Mouse (Mus musculus): Measurements from ENCODE around the gene Evc. TPM values are rescaled to one million over a fixed set of nuclear protein-coding genes. Genes with fewer than 3 reads are reported as not detected.

The Evc gene
- polyA plus RNA-seq, 1 experiment: 9.1 TPM

DNA sequence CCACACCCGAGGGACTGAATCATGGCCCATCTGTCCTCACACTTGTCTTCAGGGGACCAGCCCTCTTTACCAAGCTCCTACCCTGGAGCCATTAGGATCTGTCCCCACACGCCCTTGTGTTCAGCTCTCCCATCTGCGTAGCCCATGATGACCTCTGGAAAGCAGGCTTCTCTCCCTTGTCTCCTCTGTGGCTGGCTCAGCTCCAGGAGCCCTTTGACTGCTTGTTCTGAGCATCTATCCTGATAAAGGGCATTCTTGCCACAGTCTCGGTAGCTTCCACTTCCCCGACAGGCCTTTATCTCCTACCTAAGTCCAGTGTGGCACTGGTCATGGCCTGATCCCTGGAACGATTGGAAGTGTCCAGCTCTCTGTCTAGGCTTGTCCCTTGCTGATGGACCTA, 10.0 kb downstream of the Evc start:
- Histone ChIP-seq H3K4me3 (ENCODE audit: low read depth, low read length) (no peak overlapping the region), H3K36me3 (ENCODE audit: control insufficient read depth, insufficient read depth, low read length, poor library complexity, severe bottlenecking) (no peaks in the 10 kb centered on the region), H3K4me1 (ENCODE audit: control insufficient read depth, insufficient read depth, low read length) (peaks cover 8% of the 10 kb centered on the region), H3K9ac (ENCODE audit: low read depth, poor library complexity, severe bottlenecking) (no peak overlapping the region), H3K9me3 (replicated peaks; ENCODE audit: control insufficient read depth, insufficient read depth, low read length, poor library complexity, severe bottlenecking) (no peaks in the 10 kb centered on the region), H3K27ac (ENCODE audit: insufficient read depth, low read length) (no peak overlapping the region), H3K27me3 (ENCODE audit: control insufficient read depth, insufficient read depth, low read length, poor library complexity, severe bottlenecking) (no peaks in the 10 kb centered on the region)
- no peak for TF ChIP-seq POLR2A (IDR thresholded peaks at IDR 0.05; ENCODE audit: insufficient read depth, low read length)
- no peak for TF ChIP-seq EP300 (IDR thresholded peaks at IDR 0.05; ENCODE audit: insufficient read depth, low read depth, low read length)
- no peak for TF ChIP-seq CTCF (IDR thresholded peaks at IDR 0.05; ENCODE audit: low read depth, low read length)

GRCm38 (mm10) chr5:37320761-37321160, 15.9 kb downstream of the Evc start:
- no peaks in the 10 kb centered on the region for H3K36me3 ChIP-seq (ENCODE audit: control insufficient read depth, insufficient read depth, low read length, poor library complexity, severe bottlenecking)
- no peak for TF ChIP-seq CTCF (IDR thresholded peaks at IDR 0.05; ENCODE audit: low read depth, low read length)
- TF ChIP-seq POLR2A (IDR thresholded peaks at IDR 0.05; ENCODE audit: insufficient read depth, low read length): no peak
- no peak for TF ChIP-seq EP300 (IDR thresholded peaks at IDR 0.05; ENCODE audit: insufficient read depth, low read depth, low read length)
- no peaks in the 10 kb centered on the region for H3K9me3 ChIP-seq (replicated peaks; ENCODE audit: control insufficient read depth, insufficient read depth, low read length, poor library complexity, severe bottlenecking)

DNA sequence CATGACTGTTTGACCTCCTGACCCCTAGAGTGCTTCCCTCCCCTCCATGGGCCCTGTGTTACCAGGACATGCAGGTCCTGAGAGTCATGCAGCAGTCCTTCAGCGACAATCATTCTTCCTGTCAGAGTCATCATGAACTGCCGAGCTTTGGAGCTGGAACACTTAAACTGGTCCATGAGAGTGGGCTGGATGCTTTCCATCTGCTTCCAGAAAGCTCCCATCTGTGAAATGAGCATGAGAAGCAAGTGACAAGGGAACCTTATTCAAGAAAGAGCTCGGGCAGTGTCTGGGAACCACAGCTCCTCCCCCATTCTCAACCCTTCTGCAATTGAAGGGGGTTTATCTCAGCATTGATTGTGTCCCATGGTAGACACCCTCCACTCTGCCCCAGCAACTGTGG, 16.5 kb downstream of the Evc start:
- Histone ChIP-seq H3K4me1 (ENCODE audit: control insufficient read depth, insufficient read depth, low read length) (no peaks in the 10 kb centered on the region), H3K9me3 (replicated peaks; ENCODE audit: control insufficient read depth, insufficient read depth, low read length, poor library complexity, severe bottlenecking) (no peaks in the 10 kb centered on the region), H3K36me3 (ENCODE audit: control insufficient read depth, insufficient read depth, low read length, poor library complexity, severe bottlenecking) (no peaks in the 10 kb centered on the region), H3K4me3 (ENCODE audit: low read depth, low read length) (no peak overlapping the region), H3K27me3 (ENCODE audit: control insufficient read depth, insufficient read depth, low read length, poor library complexity, severe bottlenecking) (no peaks in the 10 kb centered on the region), H3K27ac (ENCODE audit: insufficient read depth, low read length) (no peak overlapping the region), H3K9ac (ENCODE audit: low read depth, poor library complexity, severe bottlenecking) (no peak overlapping the region)
- TF ChIP-seq EP300 (IDR thresholded peaks at IDR 0.05; ENCODE audit: insufficient read depth, low read depth, low read length): no peak
- no peak for TF ChIP-seq POLR2A (IDR thresholded peaks at IDR 0.05; ENCODE audit: insufficient read depth, low read length)
- no peak for TF ChIP-seq CTCF (IDR thresholded peaks at IDR 0.05; ENCODE audit: low read depth, low read length)

More at GRCm38 (mm10) chr5:37320761-37321160, 15.9 kb downstream of the Evc start:
- Histone ChIP-seq H3K9ac (ENCODE audit: low read depth, poor library complexity, severe bottlenecking) (no peak overlapping the region), H3K4me1 (ENCODE audit: control insufficient read depth, insufficient read depth, low read length) (no peaks in the 10 kb centered on the region), H3K27me3 (ENCODE audit: control insufficient read depth, insufficient read depth, low read length, poor library complexity, severe bottlenecking) (no peaks in the 10 kb centered on the region), H3K27ac (ENCODE audit: insufficient read depth, low read length) (no peak overlapping the region), H3K4me3 (ENCODE audit: low read depth, low read length) (no peak overlapping the region)

GRCm38 (mm10) chr5:37318715-37319114, 18.0 kb downstream of the Evc start:
- no peaks in the 10 kb centered on the region for H3K4me1 ChIP-seq (ENCODE audit: control insufficient read depth, insufficient read depth, low read length)
- no peaks in the 10 kb centered on the region for H3K36me3 ChIP-seq (ENCODE audit: control insufficient read depth, insufficient read depth, low read length, poor library complexity, severe bottlenecking)
- no peak overlapping the region for H3K9ac ChIP-seq (ENCODE audit: low read depth, poor library complexity, severe bottlenecking)

DNA sequence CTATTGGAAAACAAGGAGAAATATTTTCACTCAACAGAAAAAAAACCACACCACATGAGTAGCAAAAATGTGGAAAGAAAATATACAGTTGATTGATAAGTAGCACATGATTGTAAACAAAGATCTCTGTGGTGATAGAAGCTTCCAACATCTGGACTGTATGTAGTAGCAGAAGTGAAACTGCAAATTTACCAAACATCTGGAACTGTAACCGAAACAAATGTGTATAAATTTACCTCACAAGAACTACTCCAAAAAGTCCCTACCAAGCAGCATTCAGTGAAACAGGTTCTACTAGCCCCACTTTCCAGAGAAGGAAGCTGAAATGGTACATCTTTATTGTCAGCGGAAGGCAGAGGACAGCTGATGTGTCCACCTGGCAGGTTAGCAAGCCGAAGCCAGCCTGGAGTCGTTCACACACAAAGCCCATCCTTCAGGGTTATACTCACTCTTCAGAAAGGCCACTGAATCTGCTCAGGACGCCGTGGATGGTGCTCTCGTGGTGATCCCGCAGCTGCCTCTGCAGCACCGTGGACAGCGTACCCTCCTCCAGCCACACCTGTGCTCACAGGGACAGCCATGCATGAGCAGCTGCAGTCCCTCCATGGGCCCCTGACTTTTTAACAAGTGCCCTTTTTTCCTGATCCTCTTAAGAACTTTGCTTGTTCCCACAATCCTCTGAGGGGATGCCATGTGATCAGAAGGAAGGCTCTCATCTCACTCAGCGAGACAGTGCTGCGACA, 23.5 kb downstream of the Evc start:
- TF ChIP-seq CTCF (IDR thresholded peaks at IDR 0.05; ENCODE audit: low read depth, low read length): no peak
- no peak for TF ChIP-seq EP300 (IDR thresholded peaks at IDR 0.05; ENCODE audit: insufficient read depth, low read depth, low read length)
- no peak for TF ChIP-seq POLR2A (IDR thresholded peaks at IDR 0.05; ENCODE audit: insufficient read depth, low read length)
- no peaks in the 10 kb centered on the region for H3K9me3 ChIP-seq (replicated peaks; ENCODE audit: control insufficient read depth, insufficient read depth, low read length, poor library complexity, severe bottlenecking)
- no peaks in the 10 kb centered on the region for H3K36me3 ChIP-seq (ENCODE audit: control insufficient read depth, insufficient read depth, low read length, poor library complexity, severe bottlenecking)
- H3K27me3 ChIP-seq (ENCODE audit: control insufficient read depth, insufficient read depth, low read length, poor library complexity, severe bottlenecking): no peaks in the 10 kb centered on the region
- no peak overlapping the region for H3K9ac ChIP-seq (ENCODE audit: low read depth, poor library complexity, severe bottlenecking)
- H3K4me3 ChIP-seq (ENCODE audit: low read depth, low read length): no peak overlapping the region
- no peak overlapping the region for H3K27ac ChIP-seq (ENCODE audit: insufficient read depth, low read length)
- no peaks in the 10 kb centered on the region for H3K4me1 ChIP-seq (ENCODE audit: control insufficient read depth, insufficient read depth, low read length)

More at GRCm38 (mm10) chr5:37318715-37319114, 18.0 kb downstream of the Evc start:
- Histone ChIP-seq H3K27me3 (ENCODE audit: control insufficient read depth, insufficient read depth, low read length, poor library complexity, severe bottlenecking) (no peaks in the 10 kb centered on the region), H3K4me3 (ENCODE audit: low read depth, low read length) (no peak overlapping the region), H3K27ac (ENCODE audit: insufficient read depth, low read length) (no peak overlapping the region), H3K9me3 (replicated peaks; ENCODE audit: control insufficient read depth, insufficient read depth, low read length, poor library complexity, severe bottlenecking) (no peaks in the 10 kb centered on the region)
- no peak for TF ChIP-seq EP300 (IDR thresholded peaks at IDR 0.05; ENCODE audit: insufficient read depth, low read depth, low read length)
- no peak for TF ChIP-seq CTCF (IDR thresholded peaks at IDR 0.05; ENCODE audit: low read depth, low read length)
- TF ChIP-seq POLR2A (IDR thresholded peaks at IDR 0.05; ENCODE audit: insufficient read depth, low read length): no peak

DNA sequence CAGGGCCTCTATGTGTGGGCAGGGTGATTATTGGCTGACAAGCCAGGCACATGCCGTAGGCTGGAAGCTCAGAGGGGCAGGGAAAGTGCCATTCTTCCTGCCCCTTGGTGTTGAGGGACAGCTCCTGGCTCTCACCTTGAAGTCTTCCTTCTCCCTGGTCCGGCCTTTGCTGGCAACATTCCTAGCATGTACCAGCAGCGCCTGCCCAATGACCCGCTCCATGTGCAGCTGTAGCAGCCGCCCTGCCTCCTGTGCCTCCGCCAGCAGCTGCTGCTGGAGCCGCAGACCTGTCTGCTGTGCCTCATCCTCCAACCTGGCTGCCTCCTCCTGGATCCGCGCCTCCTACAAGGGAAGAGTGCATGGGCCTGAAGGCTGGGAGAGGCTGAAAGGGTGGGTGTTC, 26.7 kb downstream of the Evc start:
- H3K4me1 ChIP-seq (ENCODE audit: control insufficient read depth, insufficient read depth, low read length): no peaks in the 10 kb centered on the region
- no peak overlapping the region for H3K4me3 ChIP-seq (ENCODE audit: low read depth, low read length)
- no peak overlapping the region for H3K27ac ChIP-seq (ENCODE audit: insufficient read depth, low read length)
- H3K9ac ChIP-seq (ENCODE audit: low read depth, poor library complexity, severe bottlenecking): no peak overlapping the region
- no peaks in the 10 kb centered on the region for H3K27me3 ChIP-seq (ENCODE audit: control insufficient read depth, insufficient read depth, low read length, poor library complexity, severe bottlenecking)
- no peaks in the 10 kb centered on the region for H3K36me3 ChIP-seq (ENCODE audit: control insufficient read depth, insufficient read depth, low read length, poor library complexity, severe bottlenecking)
- no peak for TF ChIP-seq CTCF (IDR thresholded peaks at IDR 0.05; ENCODE audit: low read depth, low read length)
- no peak for TF ChIP-seq EP300 (IDR thresholded peaks at IDR 0.05; ENCODE audit: insufficient read depth, low read depth, low read length)
- no peak for TF ChIP-seq POLR2A (IDR thresholded peaks at IDR 0.05; ENCODE audit: insufficient read depth, low read length)
- H3K9me3 ChIP-seq (replicated peaks; ENCODE audit: control insufficient read depth, insufficient read depth, low read length, poor library complexity, severe bottlenecking): no peaks in the 10 kb centered on the region

Data from ES-Bruce4 (cell line).